Mouse (Mus musculus) adrenal gland, adult 2 months (tissue): ENCODE data around the gene P2ry2. TPM values are rescaled to one million over a fixed set of nuclear protein-coding genes. Genes with fewer than 3 reads are reported as not detected.

Experiments
- DNase-seq: peaks from one replicate; pipeline ENCODE4 v3.0.0; 2021
- polyA plus RNA-seq: library from polyadenylated mRNA; depleted of rRNA; stranded (reverse); fragments of >200 nt; gene quantifications from 2 replicates; pipeline ENCODE4 v1.2.3, GENCODE M21; 2012
- total RNA-seq, 2 experiments: library from RNA; stranded (reverse); gene quantifications; 2 replicates each; pipeline ENCODE4 v1.2.3; 2021

P2ry2 gene
- total and polyA plus RNA-seq, 3 experiments: 1.9 to 5.0 (median 3.8) TPM

GRCm38 (mm10) chr7:101026836-101027235 is 14.2 kb upstream of the P2ry2 start:
- DNase-seq: no peak

- no peak for DNase-seq
Observed at GRCm38 (mm10) chr7:101017492-101017891, 4.8 kb upstream of the P2ry2 start.

- DNase-seq: no peak
Observed at GRCm38 (mm10) chr7:101017021-101017461, 4.4 kb upstream of the P2ry2 start.

- DNase-seq: no peak
Observed at GRCm38 (mm10) chr7:101014985-101015384, 2.3 kb upstream of the P2ry2 start.

- no peak for DNase-seq
Observed at GRCm38 (mm10) chr7:101014041-101014440, 1.4 kb upstream of the P2ry2 start.

DNA sequence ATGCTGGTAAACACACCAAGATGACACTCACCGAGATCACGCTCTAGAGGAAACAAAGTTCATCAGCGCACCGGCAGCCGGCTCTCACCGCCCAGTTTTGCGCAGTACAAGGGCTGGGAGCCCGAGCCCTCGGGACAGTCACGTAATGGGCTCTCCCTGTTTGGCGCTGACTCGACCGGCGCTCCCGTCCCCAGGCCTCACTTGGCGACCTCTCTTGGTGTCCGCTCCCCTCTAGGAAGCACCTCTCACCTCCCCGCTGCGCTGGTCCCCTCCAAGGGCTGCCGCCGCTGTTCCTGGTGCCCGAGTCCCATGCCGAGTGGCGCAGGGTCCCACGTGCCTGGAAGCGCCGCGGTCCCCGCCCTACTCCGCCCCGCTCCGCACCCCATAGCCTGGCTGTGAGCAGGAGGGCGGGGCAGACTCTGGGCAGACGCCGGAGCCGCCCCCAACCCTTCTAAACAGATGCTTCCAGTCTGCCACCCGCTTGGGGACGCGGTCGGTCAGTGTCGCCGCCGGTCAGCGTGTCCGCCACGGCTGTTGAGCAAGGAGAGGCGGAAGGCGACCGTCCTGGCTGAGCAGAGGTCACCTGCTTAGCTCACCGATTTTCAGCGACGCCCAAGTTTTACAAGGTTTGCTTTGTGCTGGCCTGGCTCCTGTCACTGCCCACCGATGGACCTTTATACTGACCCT is 842 bp downstream of the P2ry2 start:
- peak; percentile 87 for DNase-seq

GRCm38 (mm10) chr7:101010741-101011140 is 1.9 kb downstream of the P2ry2 start:
- DNase-seq: no peak

- no peak for DNase-seq
Observed at GRCm38 (mm10) chr7:101006201-101006600, 6.5 kb downstream of the P2ry2 start.

- no peak for DNase-seq
Observed at GRCm38 (mm10) chr7:101005119-101005518, 7.5 kb downstream of the P2ry2 start.

DNA sequence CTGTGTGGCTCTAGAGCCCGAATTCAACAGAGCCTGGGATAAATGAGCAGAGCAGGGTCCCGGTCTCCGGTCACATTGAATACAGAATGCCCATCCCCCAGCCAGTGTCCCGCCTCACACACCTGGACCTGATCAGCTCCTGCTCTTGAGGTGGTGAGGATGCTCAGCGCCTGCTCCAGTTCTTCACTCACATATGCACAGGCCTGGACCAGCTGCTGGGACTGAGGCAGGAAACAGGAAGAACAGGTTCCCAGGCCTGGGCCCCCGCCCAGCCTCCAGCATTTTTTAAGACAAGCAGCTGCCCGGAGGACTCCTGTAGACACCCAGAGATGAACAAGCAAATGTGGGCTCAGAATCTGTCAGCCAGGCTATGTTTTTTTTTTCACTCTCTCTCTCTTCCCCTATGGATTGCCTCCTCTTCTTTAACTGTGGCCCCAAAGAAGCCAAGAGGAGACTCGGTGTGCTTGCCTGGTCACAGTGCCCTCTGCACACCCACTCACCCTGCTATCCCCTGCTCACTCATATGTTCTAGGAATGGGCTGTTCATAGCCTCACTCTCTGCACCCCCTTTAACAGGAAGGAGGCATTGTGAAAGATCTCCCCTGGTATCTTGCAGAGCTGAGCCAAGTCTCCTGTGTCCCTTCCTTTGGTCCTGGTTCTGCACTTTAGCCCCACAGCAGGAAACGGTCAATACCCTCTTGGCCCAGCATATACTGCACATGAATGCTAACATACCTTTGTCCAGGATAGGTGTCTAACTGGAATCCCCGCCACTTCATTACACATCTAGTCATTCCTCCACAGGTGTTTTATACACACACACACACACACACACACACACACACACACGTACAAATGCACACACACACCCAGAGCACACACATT is 9.0 kb downstream of the P2ry2 start:
- DNase-seq: no peak

DNA sequence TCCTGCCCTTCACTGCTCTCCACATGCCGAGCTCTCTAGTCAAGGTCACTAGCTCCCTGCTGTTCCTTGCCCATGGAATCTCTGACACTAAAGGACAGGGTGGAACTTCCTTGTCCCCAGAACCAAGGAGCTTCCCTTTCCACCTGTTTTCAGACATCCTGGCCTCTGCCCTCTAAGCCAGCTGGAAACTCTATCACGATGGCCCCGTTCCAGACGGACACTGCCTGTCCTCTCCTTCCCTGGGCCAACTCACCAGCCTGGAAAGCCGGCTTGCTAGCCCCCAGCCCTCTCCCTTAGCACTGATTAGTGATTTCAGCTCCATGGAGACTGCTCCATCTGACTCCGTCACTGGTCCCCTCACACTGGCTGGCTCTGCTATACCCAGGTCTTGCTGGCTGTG is 10.4 kb downstream of the P2ry2 start:
- no peak for DNase-seq

DNA sequence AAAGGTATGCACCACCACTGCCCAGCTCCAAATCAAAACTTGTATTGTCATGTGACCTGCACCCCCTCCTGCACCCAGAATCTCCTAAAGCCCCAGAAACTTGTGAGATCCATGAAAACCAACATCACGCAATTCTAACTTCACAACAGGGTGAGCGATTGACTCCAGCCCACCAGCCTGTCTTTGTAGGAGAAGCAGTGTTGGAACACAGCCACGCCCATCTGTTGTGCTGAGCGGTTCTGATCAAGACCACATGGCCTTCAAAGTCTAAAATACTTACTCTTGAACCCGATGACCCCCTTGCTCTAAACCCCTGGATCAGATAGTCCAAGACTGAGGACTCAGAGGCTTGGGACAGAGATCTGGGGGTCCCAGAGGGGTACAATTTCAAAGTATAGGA is 13.0 kb downstream of the P2ry2 start:
- no peak for DNase-seq

- no peak for DNase-seq
Observed at GRCm38 (mm10) chr7:100998578-100998960, 14.1 kb downstream of the P2ry2 start.

- DNase-seq: no peak
Observed at GRCm38 (mm10) chr7:100997951-100998577, 14.6 kb downstream of the P2ry2 start.

DNA sequence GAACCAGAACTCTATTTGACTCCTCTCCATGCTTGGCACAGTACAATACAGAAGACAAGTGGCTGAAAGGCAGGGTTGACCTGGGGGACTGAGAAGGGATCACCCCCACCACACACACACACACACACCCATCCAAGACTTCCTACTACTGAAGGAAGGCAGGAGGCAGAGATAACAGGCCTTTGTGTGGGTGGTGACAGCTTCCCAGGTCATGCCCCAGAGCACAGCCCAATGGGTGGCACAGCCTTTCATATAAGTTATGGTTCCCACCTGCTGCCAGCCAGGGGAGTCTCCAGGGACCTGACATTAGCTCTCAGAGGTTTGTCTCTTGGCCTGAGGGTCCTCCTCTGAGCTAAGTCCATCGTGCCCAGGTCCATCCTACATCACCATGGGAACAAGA is 15.5 kb downstream of the P2ry2 start:
- no peak for DNase-seq

DNA sequence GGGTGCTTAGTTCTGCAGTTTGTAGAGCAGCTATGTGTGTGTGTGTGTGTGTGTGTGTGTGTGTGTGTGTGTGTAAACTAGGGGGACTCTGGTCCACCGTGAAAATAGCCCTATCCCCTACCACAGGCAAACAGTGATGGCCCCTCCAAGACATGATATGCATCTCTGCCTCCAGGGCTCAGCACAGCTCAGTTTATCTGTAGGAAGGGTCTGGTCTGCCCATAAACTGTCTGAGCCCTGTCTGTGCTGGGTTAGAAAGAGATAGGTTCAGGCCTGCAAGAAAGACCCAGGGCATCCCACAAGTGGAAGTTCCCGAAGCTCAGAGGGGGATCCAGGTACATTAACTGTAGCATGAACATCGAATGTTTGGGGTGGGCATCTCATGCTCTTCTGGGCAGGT is 16.7 kb downstream of the P2ry2 start:
- DNase-seq: no peak

DNA sequence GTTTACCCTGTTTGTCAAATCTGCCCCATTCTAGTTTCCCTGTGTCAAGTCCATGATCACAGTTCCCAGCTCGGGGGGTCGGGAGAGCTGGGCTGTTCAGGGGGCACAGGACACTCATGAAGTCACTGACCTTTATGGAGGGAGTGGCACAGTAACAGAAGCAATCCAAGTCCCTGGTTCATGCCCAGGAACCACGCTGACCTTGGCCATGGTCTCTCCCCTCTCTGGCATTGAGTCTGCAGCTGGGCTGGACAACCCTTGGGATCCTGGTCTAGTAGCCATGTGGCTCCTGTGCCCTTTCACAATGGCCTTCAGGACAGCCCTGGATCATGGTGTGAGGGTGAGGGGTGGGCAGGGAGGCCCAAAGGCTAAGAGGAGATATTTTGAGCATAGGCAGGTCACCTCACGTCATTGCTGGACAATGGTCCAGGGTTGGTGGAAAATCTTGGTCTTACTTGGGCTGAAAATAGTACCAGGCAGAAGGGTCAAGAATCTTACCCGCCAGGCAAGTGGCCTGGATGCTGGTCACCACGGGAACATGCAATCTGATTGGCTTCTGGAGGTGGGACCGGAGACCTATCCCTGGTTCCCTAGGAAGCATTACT is 17.3 kb downstream of the P2ry2 start:
- peak; percentile 73 for DNase-seq

GRCm38 (mm10) chr7:100993166-100993565 is 19.5 kb downstream of the P2ry2 start:
- DNase-seq: no peak

DNA sequence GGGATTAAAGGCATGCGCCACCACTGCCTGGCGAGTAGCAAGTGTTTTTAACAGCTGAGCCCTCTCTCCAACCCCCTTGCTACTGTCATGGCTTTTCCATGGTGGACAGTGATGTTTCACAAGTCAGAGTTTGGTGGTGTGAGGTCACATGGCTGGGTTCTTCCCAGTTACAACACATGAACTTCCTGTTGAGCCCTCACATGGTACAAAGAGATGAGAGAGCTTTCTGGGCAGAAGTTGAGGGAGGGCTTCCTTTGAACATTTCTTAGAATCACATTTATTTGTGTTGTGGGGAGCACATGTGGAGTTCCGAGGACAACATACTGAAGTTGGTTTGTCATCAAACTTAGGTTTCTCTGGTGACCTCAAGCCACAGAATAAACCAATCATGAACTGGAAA is 20.7 kb downstream of the P2ry2 start:
- DNase-seq: no peak

DNA sequence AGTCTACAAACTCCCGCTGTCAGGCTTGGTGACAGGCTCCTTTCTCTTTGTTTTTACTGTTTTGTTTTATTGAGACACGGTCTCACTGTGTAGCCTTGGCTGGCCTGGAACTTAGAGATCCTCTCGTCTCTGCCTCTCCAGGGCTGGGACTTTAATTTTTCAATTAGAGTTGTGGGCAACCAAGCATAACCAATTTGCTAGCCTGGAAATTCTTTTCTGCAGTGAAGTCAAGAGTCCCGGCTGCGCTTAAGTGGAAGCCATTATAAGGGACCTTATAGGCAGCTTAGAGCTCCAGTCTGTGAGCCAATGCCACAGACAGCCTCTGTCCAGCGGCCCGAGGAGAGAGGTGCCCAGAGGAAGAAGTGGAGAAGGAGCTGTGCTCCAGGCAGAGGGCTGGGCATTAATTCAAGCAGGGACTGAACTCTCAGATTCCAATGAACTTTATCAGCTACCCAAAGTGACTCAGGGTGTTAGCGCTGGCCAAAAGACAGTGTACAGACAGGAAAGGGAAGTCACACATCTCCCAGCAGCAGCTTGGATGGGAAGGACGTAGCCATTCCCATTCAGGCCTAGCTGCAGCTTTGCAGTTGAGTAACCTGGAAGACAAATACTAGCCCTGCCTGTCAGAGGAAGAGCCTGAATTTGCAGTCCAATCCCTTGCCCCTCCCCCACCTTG is 21.9 kb downstream of the P2ry2 start:
- peak; percentile 59 for DNase-seq

- peak; percentile 78 for DNase-seq
Observed at GRCm38 (mm10) chr7:100988092-100988491, 24.6 kb downstream of the P2ry2 start.
